Mouse (Mus musculus) hindbrain, embryonic 15.5 days (tissue): Measurements from ENCODE around the gene Defa21. TPM values are rescaled to one million over a fixed set of nuclear protein-coding genes. Genes with fewer than 3 reads are reported as not detected.

ENCODE experiments used
- polyA plus RNA-seq: library from polyadenylated mRNA; unstranded; fragments of >200 nt; fragmentation: Nextera tagmentation; extraction: Ambion mirVana; gene quantifications from 2 replicates; pipeline ENCODE4 v1.2.1, GENCODE M21; 2015

Defa21 gene
- polyA plus RNA-seq, 1 experiment from 2014 or later = not detected

Other genes starting within 250 kb of the Defa21 start
- gene Defb33, start 132.9 kb upstream of the Defa21 start, polyA plus RNA-seq = not detected in 2 replicates
- gene Gm15056, start 122.9 kb upstream of the Defa21 start, polyA plus RNA-seq = not detected in 2 replicates
- not detected in 2 replicates for gene Gm6040, start 103.5 kb upstream of the Defa21 start, polyA plus RNA-seq
- not detected in 2 replicates for gene AY761185, start 80.8 kb upstream of the Defa21 start, polyA plus RNA-seq
- not detected in 2 replicates for gene Defa23, start 29.5 kb downstream of the Defa21 start, polyA plus RNA-seq
- not detected in 2 replicates for gene Defa35, start 39.5 kb downstream of the Defa21 start, polyA plus RNA-seq
- gene Defa25, start 58.9 kb downstream of the Defa21 start, polyA plus RNA-seq = not detected in 2 replicates
- gene Gm14851, start 70.5 kb downstream of the Defa21 start, polyA plus RNA-seq = not detected in 2 replicates
- gene Defa30, start 109.1 kb downstream of the Defa21 start, polyA plus RNA-seq = not detected in 2 replicates
- not detected in 2 replicates for gene Defa22, start 136.7 kb downstream of the Defa21 start, polyA plus RNA-seq
- not detected in 2 replicates for gene Defa31, start 166.1 kb downstream of the Defa21 start, polyA plus RNA-seq
- gene Gm15293, start 176.0 kb downstream of the Defa21 start, polyA plus RNA-seq = not detected in 2 replicates
- gene Gm15292, start 224.2 kb downstream of the Defa21 start, polyA plus RNA-seq = not detected in 2 replicates